Mouse (Mus musculus) limb, embryonic 11.5 days (tissue): ENCODE data around the gene Ddx28. TPM values are rescaled to one million over a fixed set of nuclear protein-coding genes. Genes with fewer than 3 reads are reported as not detected.
"Not testable (repeated sequence)": the region's sequence is repeated elsewhere in the genome, so short reads cannot be mapped to it uniquely, and the experiment has no call there.

Experiments
- ATAC-seq: fragments of 200-750 bp; cut with Nextera tagmentation; 2 replicates; pipeline ENCODE4 v1.8.0; 2017; ENCODE audit warnings: low read depth; ENCODE audit not compliant: insufficient number of reproducible peaks, low FRiP score, low TSS enrichment
- DNase-seq: peaks from one replicate; pipeline ENCODE4 v3.0.0-alpha.2; 2015; ENCODE audit warnings: low spot score
- H3K27ac ChIP-seq: fragments of 300-500 bp; sonication (generic); replicated peaks from 2 replicates; pipeline ENCODE4 v1.5.1; 2014; ENCODE audit warnings: low read depth, mild to moderate bottlenecking, low read length
- H3K27me3 ChIP-seq: fragments of 300-500 bp; sonication (generic); 2 replicates; pipeline ENCODE4 v1.6.1; 2014; ENCODE audit warnings: mild to moderate bottlenecking, low read length, mixed read lengths; ENCODE audit not compliant: control insufficient read depth, insufficient read depth
- H3K36me3 ChIP-seq: fragments of 300-500 bp; sonication (generic); 2 replicates; pipeline ENCODE4 v1.6.1; 2014; ENCODE audit warnings: mild to moderate bottlenecking, low read length, moderate library complexity, mixed read lengths; ENCODE audit not compliant: control insufficient read depth, insufficient read depth
- H3K4me1 ChIP-seq: fragments of 300-500 bp; sonication (generic); 2 replicates; pipeline ENCODE4 v1.6.1; 2014; ENCODE audit warnings: low read length, mixed read lengths; ENCODE audit not compliant: control insufficient read depth, insufficient read depth
- H3K4me2 ChIP-seq: fragments of 300-500 bp; sonication (generic); 2 replicates; pipeline ENCODE4 v1.6.1; 2014; ENCODE audit warnings: low read depth, mild to moderate bottlenecking, moderate library complexity; ENCODE audit not compliant: severe bottlenecking
- H3K4me3 ChIP-seq: fragments of 300-500 bp; sonication (generic); 2 replicates; pipeline ENCODE4 v1.5.1; 2014; ENCODE audit warnings: low read depth, low read length
- H3K9ac ChIP-seq: fragments of 300-500 bp; sonication (generic); 2 replicates; pipeline ENCODE4 v1.6.1; 2014; ENCODE audit warnings: mild to moderate bottlenecking, low read length
- H3K9me3 ChIP-seq: fragments of 300-500 bp; sonication (generic); 2 replicates; pipeline ENCODE4 v1.6.1; 2016; ENCODE audit warnings: low read length; ENCODE audit not compliant: control insufficient read depth
- WGBS: fragments of 180-500 bp; shearing (Covaris S2); extraction: QIAGEN DNeasy Blood & Tissue Kit; methylation state at CpG from one replicate; pipeline ENCODE4 v1.1.7; 2014; 5-methylcytosine and 5-hydroxymethylcytosine counted together
- polyA plus RNA-seq: library from polyadenylated mRNA; unstranded; fragments of >200 nt; fragmentation: Nextera tagmentation; extraction: Ambion mirVana; gene quantifications from 2 replicates; pipeline ENCODE4 v1.2.1, GENCODE M21; 2014

Ddx28 gene
- polyA plus RNA-seq, 1 experiment from 2014 or later = 23.1 TPM

DNA sequence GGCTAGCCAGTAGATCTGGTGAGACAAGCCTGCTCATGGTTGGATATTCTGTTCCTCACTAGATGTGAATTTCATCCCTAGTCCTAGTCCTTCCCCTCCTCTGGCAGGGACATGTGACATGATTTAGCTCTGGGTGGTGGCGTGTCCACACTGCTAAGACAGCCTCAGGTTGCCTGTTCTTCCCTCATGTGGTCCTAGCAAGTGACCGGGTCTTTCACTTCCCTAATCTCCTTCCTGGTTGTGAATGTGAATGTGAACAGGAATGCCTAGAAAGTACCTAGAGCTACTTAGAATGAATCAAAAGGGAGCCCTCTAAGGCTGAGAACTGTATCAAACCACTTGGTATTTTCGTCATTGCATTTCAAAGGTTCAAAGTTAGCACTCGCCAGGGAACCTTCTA is 27.9 kb upstream of the Ddx28 start:
- WGBS = 82% methylated on average over 4 of the region's 4 CpGs
- ATAC-seq (no peak), DNase-seq (no peak)
- Histone ChIP-seq H3K4me2 (no peak overlapping the region), H3K4me3 (no peak overlapping the region), H3K9ac (no peak overlapping the region), H3K4me1 (no peaks in the 10 kb centered on the region), H3K9me3 (no peaks in the 10 kb centered on the region), H3K36me3 (no peaks in the 10 kb centered on the region; the same call in 1 of the 2 replicates), H3K27me3 (no peaks in the 10 kb centered on the region), H3K27ac (no peak overlapping the region)

DNA sequence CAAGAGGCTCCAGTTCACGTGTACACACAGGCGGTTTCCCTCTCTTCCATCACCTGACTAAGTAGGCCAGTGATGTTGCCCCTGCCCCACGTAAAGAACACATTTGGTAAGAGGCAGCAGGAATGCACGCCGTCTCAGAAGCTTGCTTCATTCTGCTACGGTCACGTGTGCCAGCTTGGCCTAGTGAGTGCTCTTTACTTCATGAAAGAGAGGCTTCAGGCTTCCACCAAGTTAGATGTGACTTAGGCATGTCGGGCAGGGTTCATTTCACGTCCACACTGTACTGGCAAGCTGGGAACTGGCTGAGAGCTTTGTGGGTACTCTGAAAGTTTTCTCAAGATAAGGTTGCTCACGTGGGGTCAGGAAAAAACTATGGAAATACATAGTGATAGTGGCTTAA is 27.0 kb upstream of the Ddx28 start:
- H3K4me2 ChIP-seq = no peak overlapping the region
- WGBS = 93% methylated on average over 10 of the region's 10 CpGs

DNA sequence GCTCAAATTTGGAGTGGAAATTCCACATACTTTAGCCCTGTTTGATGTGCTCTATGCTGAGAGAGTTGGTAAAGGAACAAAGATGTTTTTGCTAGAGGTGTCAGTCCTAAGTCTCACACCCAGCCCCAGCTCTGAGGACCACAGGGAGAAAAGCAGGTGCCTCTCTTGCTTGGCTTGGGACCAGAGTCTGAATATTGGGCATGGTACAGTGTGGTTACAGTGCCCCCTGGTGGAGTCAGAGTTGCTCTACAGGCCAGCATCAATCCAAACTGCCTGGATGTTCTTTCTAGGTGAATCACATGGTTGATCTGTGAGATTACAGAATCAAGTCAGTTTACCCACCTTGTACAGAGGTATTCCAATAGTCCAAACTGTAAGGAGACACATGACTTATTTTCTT is 10.8 kb upstream of the Ddx28 start:
- no peaks in the 10 kb centered on the region for H3K27me3 ChIP-seq
- H3K27ac ChIP-seq = no peak overlapping the region
- no peaks in the 10 kb centered on the region for H3K9me3 ChIP-seq
- H3K36me3 ChIP-seq = 0 out of 2 replicates have a peak, but pooled peaks cover 2% of the 10 kb centered on the region
- H3K4me1 ChIP-seq = no peaks in the 10 kb centered on the region
- DNase-seq (peak; percentile 83), ATAC-seq (no peak)
- no peak overlapping the region for H3K9ac ChIP-seq
- no peak overlapping the region for H3K4me2 ChIP-seq
- no peak overlapping the region for H3K4me3 ChIP-seq

More for the DNA sequence above, 27.0 kb upstream of the Ddx28 start:
- Histone ChIP-seq H3K36me3 (no peaks in the 10 kb centered on the region; the same call in 1 of the 2 replicates), H3K4me1 (no peaks in the 10 kb centered on the region), H3K9me3 (no peaks in the 10 kb centered on the region), H3K27me3 (no peaks in the 10 kb centered on the region), H3K9ac (no peak overlapping the region), H3K27ac (no peak overlapping the region), H3K4me3 (no peak overlapping the region)
- DNase-seq (no peak), ATAC-seq (no peak)

DNA sequence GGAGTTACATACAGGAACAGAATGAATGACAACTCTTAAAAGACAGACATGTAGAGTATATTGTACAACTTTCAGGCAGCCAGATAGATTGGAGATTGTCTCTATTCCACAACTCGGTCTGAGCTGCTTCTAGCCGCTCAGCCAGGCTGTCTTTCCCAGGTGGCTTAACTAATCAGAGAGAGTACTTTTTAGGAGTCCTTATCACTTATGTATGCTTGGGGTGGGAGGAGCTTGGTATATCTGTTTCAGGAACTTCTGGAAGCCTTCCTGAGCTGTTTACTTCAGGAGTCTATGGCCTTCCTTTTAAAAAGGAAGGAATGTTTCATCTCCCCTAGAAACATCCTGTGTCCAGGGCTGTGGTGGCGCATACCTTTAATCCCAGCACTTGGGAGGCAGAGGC is 6.4 kb upstream of the Ddx28 start:
- Histone ChIP-seq H3K27ac (no peak overlapping the region), H3K9me3 (no peaks in the 10 kb centered on the region), H3K4me2 (no peak overlapping the region), H3K4me1 (no peaks in the 10 kb centered on the region), H3K4me3 (no peak overlapping the region), H3K27me3 (no peaks in the 10 kb centered on the region), H3K9ac (no peak overlapping the region), H3K36me3 (0 out of 2 replicates have a peak, but pooled peaks cover 2% of the 10 kb centered on the region)
- ATAC-seq = no peak
- DNase-seq = no peak
- 91% methylated on average over 3 of the region's 3 CpGs for WGBS

DNA sequence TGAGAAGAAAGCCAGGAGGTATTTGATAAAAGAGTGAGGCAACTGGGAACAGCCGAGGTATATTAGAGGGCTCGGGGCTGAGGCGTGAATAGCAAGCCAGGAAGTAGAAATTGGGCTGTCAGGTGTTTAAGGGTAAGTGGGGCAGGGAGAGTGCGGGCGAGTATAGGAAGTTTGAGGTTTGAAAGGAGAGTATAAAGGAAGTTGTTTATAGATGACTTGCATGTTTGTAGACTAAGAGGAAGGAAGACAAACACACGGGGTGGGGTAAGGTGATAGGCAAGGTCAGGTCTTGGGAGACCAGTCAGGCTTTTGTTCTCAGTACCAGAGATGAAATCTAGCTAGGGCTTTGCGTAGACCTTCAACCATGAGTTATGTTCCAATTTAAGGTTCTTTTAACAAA is 5.4 kb upstream of the Ddx28 start:
- Histone ChIP-seq H3K9me3 (no peaks in the 10 kb centered on the region), H3K4me3 (no peak overlapping the region), H3K36me3 (0 out of 2 replicates have a peak, but pooled peaks cover 2% of the 10 kb centered on the region), H3K4me2 (no peak overlapping the region), H3K9ac (no peak overlapping the region), H3K27me3 (no peaks in the 10 kb centered on the region), H3K27ac (no peak overlapping the region), H3K4me1 (peaks cover under 1% of the 10 kb centered on the region; the same call in 1 of the 2 replicates)
- no peak for DNase-seq
- 93% methylated on average over 7 of the region's 7 CpGs for WGBS
- no peak for ATAC-seq

DNA sequence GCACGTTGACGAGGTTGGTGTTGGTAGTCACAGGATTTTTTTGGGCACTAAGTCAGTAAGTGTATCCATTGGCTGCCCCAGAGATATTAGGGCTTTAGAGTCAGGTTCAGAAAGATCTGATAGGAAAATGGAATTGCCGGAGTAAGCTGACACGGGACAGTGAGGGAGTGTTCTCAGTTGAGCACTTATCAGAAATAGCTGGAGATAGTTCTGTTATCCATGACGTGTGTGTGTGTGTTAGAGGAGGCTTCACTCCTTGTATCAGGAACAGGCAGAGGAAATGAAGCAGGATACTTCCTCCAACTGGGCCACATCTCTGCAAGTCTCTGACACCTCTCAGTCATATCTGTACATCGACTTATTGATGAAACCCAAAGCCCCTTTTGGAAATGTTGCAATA is 4.6 kb upstream of the Ddx28 start:
- no peak overlapping the region for H3K4me3 ChIP-seq
- peaks cover 4% of the 10 kb centered on the region; the same call in 1 of the 2 replicates for H3K4me1 ChIP-seq
- ATAC-seq = no peak
- no peak overlapping the region for H3K27ac ChIP-seq
- H3K9me3 ChIP-seq = no peaks in the 10 kb centered on the region
- WGBS = 93% methylated on average over 6 of the region's 6 CpGs
- H3K36me3 ChIP-seq = 0 out of 2 replicates have a peak, but pooled peaks cover 2% of the 10 kb centered on the region
- no peak overlapping the region for H3K9ac ChIP-seq
- no peak overlapping the region for H3K4me2 ChIP-seq
- H3K27me3 ChIP-seq = no peaks in the 10 kb centered on the region
- DNase-seq = no peak

DNA sequence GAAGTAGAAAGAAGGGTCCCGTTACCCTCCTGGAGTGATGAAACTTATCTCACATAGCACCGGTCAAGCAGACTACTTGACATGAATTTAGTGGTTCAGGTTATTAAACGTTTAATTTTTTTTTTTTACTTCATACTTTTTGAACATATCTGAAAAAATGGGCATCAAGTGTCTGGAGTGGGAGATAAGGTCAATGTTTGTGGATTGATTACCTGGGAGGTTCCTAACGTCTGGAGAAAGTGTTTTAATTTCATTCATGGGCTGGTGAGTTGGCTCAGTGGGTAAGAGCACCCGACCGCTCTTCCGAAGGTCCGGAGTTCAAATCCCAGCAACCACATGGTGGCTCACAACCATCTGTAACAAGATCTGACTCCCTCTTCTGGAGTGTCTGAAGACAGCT is 521 bp upstream of the Ddx28 start:
- not testable (repeated sequence) for H3K9me3 ChIP-seq, DNase-seq, H3K27ac ChIP-seq, H3K4me1 ChIP-seq, ATAC-seq, H3K36me3 ChIP-seq, H3K27me3 ChIP-seq, H3K9ac ChIP-seq
- peak overlapping the region; percentile 90 for H3K4me2 ChIP-seq
- peak overlapping the region; percentile 95 for H3K4me3 ChIP-seq
- 87% methylated on average over 8 of the region's 8 CpGs for WGBS

DNA sequence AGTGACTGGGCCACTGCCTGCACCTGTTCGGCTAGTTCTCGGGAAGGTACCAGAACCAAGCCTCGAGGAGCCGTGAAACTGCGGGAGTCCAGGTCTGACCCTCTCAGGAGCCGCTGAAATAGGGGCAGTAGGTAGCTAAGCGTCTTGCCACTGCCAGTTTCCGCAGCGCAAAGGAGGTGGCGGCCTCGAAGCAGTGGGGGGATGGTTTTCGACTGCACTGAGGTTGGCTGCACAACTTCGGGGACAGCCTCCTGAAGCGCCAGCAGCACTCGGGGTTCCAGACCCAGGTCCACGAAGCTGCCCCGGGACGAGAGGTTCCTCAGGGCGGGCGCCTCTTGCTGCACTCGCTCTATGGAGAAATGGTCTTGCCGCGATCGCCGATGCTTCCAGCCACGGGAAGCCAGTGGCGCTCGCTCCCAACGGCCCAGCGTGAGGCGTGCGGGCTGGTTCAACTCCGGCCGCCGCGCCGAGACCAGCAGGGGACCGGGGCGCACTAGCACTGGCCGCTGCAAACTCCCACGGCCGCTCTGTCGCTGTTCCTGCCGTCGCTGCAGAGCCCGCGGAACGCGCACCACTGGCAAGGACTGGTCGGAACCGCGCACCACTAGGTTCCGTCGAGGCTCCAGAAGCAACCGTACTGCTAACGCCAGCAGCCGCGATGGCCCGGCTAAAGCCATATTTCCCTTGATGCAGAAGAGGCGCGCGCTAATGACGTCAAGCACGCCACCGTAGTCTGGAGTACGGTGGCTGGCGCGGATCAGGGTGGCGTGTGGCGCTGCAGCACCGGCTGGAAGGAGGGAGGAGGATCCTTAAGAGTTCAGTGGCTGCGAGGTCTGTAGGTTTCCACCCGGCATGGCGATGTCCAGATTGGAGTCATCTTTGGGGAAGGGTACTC is 687 bp downstream of the Ddx28 start:
- Histone ChIP-seq H3K27me3 (no peaks in the 10 kb centered on the region), H3K36me3 (peaks cover 7% of the 10 kb centered on the region; the same call in 1 of the 2 replicates), H3K4me3 (peak overlapping the region; percentile 95), H3K4me2 (peak overlapping the region; percentile 90), H3K27ac (no peak overlapping the region), H3K9me3 (no peaks in the 10 kb centered on the region), H3K4me1 (peaks cover 8% of the 10 kb centered on the region), H3K9ac (peak overlapping the region; percentile 87)
- ATAC-seq (peak; percentile 90), DNase-seq (peak; percentile 97)
- WGBS = 1% methylated on average over 74 of the region's 74 CpGs
